Mouse (Mus musculus): Measurements from ENCODE around the gene Rnf207. TPM values are rescaled to one million over a fixed set of nuclear protein-coding genes. Genes with fewer than 3 reads are reported as not detected.

Gene Rnf207
- total RNA-seq, 1 experiment from 2014 or later, result not detected

Other genes starting within 250 kb of the Rnf207 start
- 6.0 and 7.2 TPM in 2 replicates for gene Plekhg5, start 246.5 kb downstream of the Rnf207 start, total RNA-seq (2017)
- gene Tnfrsf25, start 203.1 kb downstream of the Rnf207 start, total RNA-seq (2017), result not detected in 2 replicates
- 1.3 and 1.8 TPM in 2 replicates for gene Espn, start 166.6 kb downstream of the Rnf207 start, total RNA-seq (2017)
- not detected in 2 replicates for gene Hes2, start 160.1 kb downstream of the Rnf207 start, total RNA-seq (2017)
- gene Acot7, start 140.9 kb downstream of the Rnf207 start, total RNA-seq (2017), result 58.2 and 59.6 TPM in 2 replicates
- gene Gpr153, start 44.8 kb downstream of the Rnf207 start, total RNA-seq (2017), result under 0.01 TPM in 1 of 2 replicates, not detected in the other
- not detected in 2 replicates for gene Hes3, start 27.3 kb downstream of the Rnf207 start, total RNA-seq (2017)
- gene Icmt, start 21.8 kb downstream of the Rnf207 start, total RNA-seq (2017), result 12.2 and 17.7 TPM in 2 replicates
- gene Rpl22, start 6.7 kb upstream of the Rnf207 start, total RNA-seq (2017), result 3,442 and 3,905 TPM in 2 replicates
- gene Chd5, start 19.7 kb upstream of the Rnf207 start, total RNA-seq (2017), result under 0.01 and 0.05 TPM in 2 replicates
- 0.41 TPM in 1 of 2 replicates, not detected in the other for gene Nphp4, start 157.7 kb upstream of the Rnf207 start, total RNA-seq (2017)
- gene Kcnab2, start 158.9 kb upstream of the Rnf207 start, total RNA-seq (2017), result 59.8 and 61.7 TPM in 2 replicates